Mouse (Mus musculus) spleen, postnatal 4 days (tissue): ENCODE data around the gene Dgkg.

Experiments
- DNase-seq, 2 experiments: peaks; one replicate each; pipeline ENCODE4 v3.0.0; 2022; ENCODE audit warnings: low spot score in 2 of 2

The Dgkg gene

GRCm38 (mm10) chr16:22499951-22500350 lies 157.1 kb downstream of the Dgkg start:
- DNase-seq: no peak

- DNase-seq: no peak
These were observed 157.6 kb downstream of the Dgkg start for GRCm38 (mm10) chr16:22499447-22499846.

- DNase-seq: no peak
These were observed 159.0 kb downstream of the Dgkg start for GRCm38 (mm10) chr16:22497976-22498375.

GRCm38 (mm10) chr16:22495259-22495658 lies 161.8 kb downstream of the Dgkg start:
- no peak for DNase-seq

- DNase-seq: no peak
These were observed 162.2 kb downstream of the Dgkg start for GRCm38 (mm10) chr16:22494815-22495214.

GRCm38 (mm10) chr16:22493396-22493795 lies 163.6 kb downstream of the Dgkg start:
- no peak for DNase-seq

GRCm38 (mm10) chr16:22491446-22492166 lies 165.4 kb downstream of the Dgkg start:
- DNase-seq: no peak

GRCm38 (mm10) chr16:22483900-22484299 lies 173.1 kb downstream of the Dgkg start:
- DNase-seq: no peak

GRCm38 (mm10) chr16:22479322-22479721 lies 177.7 kb downstream of the Dgkg start:
- DNase-seq: no peak

- no peak for DNase-seq
These were observed 185.3 kb downstream of the Dgkg start for GRCm38 (mm10) chr16:22471728-22472127.

GRCm38 (mm10) chr16:22469385-22469784 lies 187.6 kb downstream of the Dgkg start:
- no peak for DNase-seq

- no peak for DNase-seq
These were observed 189.9 kb downstream of the Dgkg start for GRCm38 (mm10) chr16:22467111-22467510.

- no peak for DNase-seq
These were observed 190.6 kb downstream of the Dgkg start for GRCm38 (mm10) chr16:22466381-22466780.

- no peak for DNase-seq
These were observed 194.8 kb downstream of the Dgkg start for GRCm38 (mm10) chr16:22462220-22462619.

- DNase-seq: no peak
These were observed 195.3 kb downstream of the Dgkg start for GRCm38 (mm10) chr16:22461728-22462127.

- no peak for DNase-seq
These were observed 196.1 kb downstream of the Dgkg start for GRCm38 (mm10) chr16:22460960-22461359.

- DNase-seq: no peak
These were observed 204.9 kb downstream of the Dgkg start for GRCm38 (mm10) chr16:22452082-22452481.

- DNase-seq: no peak
These were observed 208.9 kb downstream of the Dgkg start for GRCm38 (mm10) chr16:22448093-22448492.

- peak in 1 of 2 experiments; percentile 20 for DNase-seq
These were observed 212.2 kb downstream of the Dgkg start for GRCm38 (mm10) chr16:22444786-22445185.

- DNase-seq: no peak
These were observed 214.8 kb downstream of the Dgkg start for GRCm38 (mm10) chr16:22442202-22442601.

- DNase-seq: no peak
These were observed 215.7 kb downstream of the Dgkg start for GRCm38 (mm10) chr16:22441317-22441716.

- peak; percentile 22 to 64 for DNase-seq
These were observed 216.8 kb downstream of the Dgkg start for GRCm38 (mm10) chr16:22440269-22440668.

GRCm38 (mm10) chr16:22439499-22440177 lies 217.4 kb downstream of the Dgkg start, which contains the start of gene Etv5:
Gene Etv5, minus strand, starts transcription at chr16:22439719.
- DNase-seq: peak; percentile 96 to 97
